Mouse (Mus musculus) heart, adult 2 months (tissue): Measurements from ENCODE around the gene Vmn2r71.

ENCODE experiments used
- CTCF ChIP-seq: fragments of 200-600 bp; IDR thresholded peaks from 2 replicates; pipeline ENCODE4 v1.8.1; 2022; ENCODE audit warnings: antibody characterized with exemption, mild to moderate bottlenecking, moderate library complexity
- POLR2A ChIP-seq: fragments of 200-500 bp; IDR thresholded peaks from 2 replicates; pipeline ENCODE4 v1.6.1; 2011; ENCODE audit warnings: mild to moderate bottlenecking, low read depth, low read length, control low read depth; ENCODE audit not compliant: insufficient read depth

DNA sequence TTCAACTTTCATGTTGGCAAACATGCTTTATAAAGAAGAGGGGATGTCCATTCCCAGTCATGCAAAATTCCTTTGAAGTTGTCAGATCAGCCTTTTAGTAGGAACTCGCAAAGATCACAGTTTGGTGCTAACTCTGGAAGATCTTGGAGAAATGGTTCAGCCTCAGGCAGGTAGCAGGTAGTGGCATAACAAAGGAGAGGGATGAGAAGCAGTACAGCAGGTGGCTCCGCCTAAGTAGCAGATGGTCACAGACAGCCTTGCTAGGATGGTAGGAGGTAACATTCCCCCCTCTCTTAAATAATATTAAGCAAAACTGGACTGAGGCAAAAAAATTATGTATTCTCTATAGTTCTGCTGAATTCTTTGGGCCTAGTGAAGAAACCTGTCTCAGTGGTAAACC is 20.8 kb upstream of the Vmn2r71 start:
- no peak for TF ChIP-seq CTCF
- no peak for TF ChIP-seq POLR2A
